Mouse (Mus musculus) 3T3-L1 (cell line): ENCODE results near the gene Cracr2b.

Source experiments
- DNase-seq: peaks from one replicate; pipeline ENCODE4 v3.0.0-alpha.2; 2015; ENCODE audit warnings: low read depth, low spot score

Cracr2b gene

GRCm38 (mm10) chr7:141469901-141470636 lies 9.2 kb downstream of the Cracr2b start:
- DNase-seq = no peak

- no peak for DNase-seq
Measured at GRCm38 (mm10) chr7:141470637-141470944, 9.7 kb downstream of the Cracr2b start.

- DNase-seq = no peak
Measured at GRCm38 (mm10) chr7:141471236-141471635, 10.3 kb downstream of the Cracr2b start.

- no peak for DNase-seq
Measured at GRCm38 (mm10) chr7:141472226-141472625, 11.3 kb downstream of the Cracr2b start.

GRCm38 (mm10) chr7:141472763-141473162 lies 11.9 kb downstream of the Cracr2b start:
- no peak for DNase-seq

GRCm38 (mm10) chr7:141474160-141474559 lies 13.3 kb downstream of the Cracr2b start:
- DNase-seq = no peak

GRCm38 (mm10) chr7:141475011-141475804 lies 14.3 kb downstream of the Cracr2b start, which contains the start of the genes Polr2l and Tspan4:
Polr2l (minus strand) TSS chr7:141475132.
Tspan4 (plus strand) TSS chr7:141475240.
- DNase-seq = peak; percentile 83

- DNase-seq = no peak
Measured at GRCm38 (mm10) chr7:141475805-141476158, 14.9 kb downstream of the Cracr2b start.

GRCm38 (mm10) chr7:141476226-141476980 lies 15.5 kb downstream of the Cracr2b start:
- DNase-seq = peak; percentile 87

- DNase-seq = no peak
Measured at GRCm38 (mm10) chr7:141476981-141477370, 16.1 kb downstream of the Cracr2b start.

GRCm38 (mm10) chr7:141477578-141478269 lies 16.8 kb downstream of the Cracr2b start:
- peak; percentile 46 for DNase-seq

- peak; percentile 47 for DNase-seq
Measured at GRCm38 (mm10) chr7:141478270-141478748, 17.4 kb downstream of the Cracr2b start.

- peak; percentile 67 for DNase-seq
Measured at GRCm38 (mm10) chr7:141480842-141481497, 20.1 kb downstream of the Cracr2b start.

- DNase-seq = no peak
Measured at GRCm38 (mm10) chr7:141481498-141482401, 20.9 kb downstream of the Cracr2b start.

- DNase-seq = no peak
Measured at GRCm38 (mm10) chr7:141482531-141483024, 21.7 kb downstream of the Cracr2b start.

GRCm38 (mm10) chr7:141483114-141483653 lies 22.3 kb downstream of the Cracr2b start:
- DNase-seq = no peak

- DNase-seq = no peak
Measured at GRCm38 (mm10) chr7:141484186-141485120, 23.6 kb downstream of the Cracr2b start.

- no peak for DNase-seq
Measured at GRCm38 (mm10) chr7:141485186-141485585, 24.3 kb downstream of the Cracr2b start.
